Mouse (Mus musculus): Measurements from ENCODE around the gene Ptp4a2.
"Not testable (repeated sequence)": the region's sequence is repeated elsewhere in the genome, so short reads cannot be mapped to it uniquely, and the experiment has no call there.

The Ptp4a2 gene

GRCm38 (mm10) chr4:129882555-129883293, 71.7 kb downstream of the Ptp4a2 start:
- in situ Hi-C loops (cut with MboI): no loop called here

- in situ Hi-C loops (cut with MboI): no loop called here
These were observed 73.3 kb downstream of the Ptp4a2 start for GRCm38 (mm10) chr4:129884041-129884930.

GRCm38 (mm10) chr4:129889661-129890060, 78.6 kb downstream of the Ptp4a2 start:
- in situ Hi-C loops (cut with MboI): no loop called here

- in situ Hi-C loops (cut with MboI): no loop called here
These were observed 79.1 kb downstream of the Ptp4a2 start for GRCm38 (mm10) chr4:129890094-129890493.

GRCm38 (mm10) chr4:129894861-129895260, 83.8 kb downstream of the Ptp4a2 start:
- in situ Hi-C loops (cut with MboI): no loop called here

- in situ Hi-C loops (cut with MboI): not testable (repeated sequence)
These were observed 87.8 kb downstream of the Ptp4a2 start for GRCm38 (mm10) chr4:129898815-129899214.

Measured in mature B cell (primary cell).